Mouse (Mus musculus): ENCODE measurements around the gene Fer1l4.

- TF ChIP-seq CTCF (IDR thresholded peaks at IDR 0.05; ENCODE audit: insufficient read depth, low read depth, low read length) (no peak), POLR2A (IDR thresholded peaks at IDR 0.05; ENCODE audit: insufficient read depth, low read depth, low read length) (no peak)
Observed at GRCm38 (mm10) chr2:155989085-155989484, 63.7 kb downstream of the Fer1l4 start.
